Comparison of ENCODE assay signal across 23 mouse cellular contexts in genomic region chr2:44313573-44313972, GRCm38 (mm10).
A peak's percentile ranks its signal among the peaks of the same experiment; 100 is the strongest.
DNase-seq lines count a peak whose midpoint lies in the region; ATAC-seq lines count a peak whose summit lies in the region.
"Had no signal": no experiment of that assay in that cellular context is flagged by ENCODE, and none has a peak within 500 bp of the region (broad histone marks: within the 10 kb centered on the region; RNA-seq: fewer than 3 reads in every experiment).

No protein-coding gene starts in this region.

- H3K36me3 ChIP-seq in liver, embryonic 11.5 days (ENCODE audit: control insufficient read depth, insufficient read depth, low read length): no peaks in the 10 kb centered on the region
- no peaks in the 10 kb centered on the region for H3K36me3 ChIP-seq in midbrain, embryonic 11.5 days (ENCODE audit: control insufficient read depth, insufficient read depth, low read length)
- H3K36me3 ChIP-seq: embryonic facial prominence, embryonic 13.5 days; forebrain, embryonic 12.5 days; heart, embryonic 10.5 days; hindbrain, embryonic 15.5 days; limb, embryonic 12.5 days had no signal

- ATAC-seq in liver, embryonic 11.5 days (replicated peaks; ENCODE audit: low FRiP score): peak; percentile 89
- ATAC-seq in megakaryocyte, adult 5-6 weeks (ENCODE audit: poor library complexity, severe bottlenecking): peak; percentile 43
- no peak for ATAC-seq in midbrain, embryonic 11.5 days (ENCODE audit: low FRiP score)

- no peaks in the 10 kb centered on the region; the same call in 1 of the 2 replicates for H3K4me1 ChIP-seq in liver, embryonic 11.5 days (replicated peaks; ENCODE audit: control insufficient read depth, insufficient read depth, low read length)
- peaks cover 7% of the 10 kb centered on the region for H3K4me1 ChIP-seq in midbrain, embryonic 11.5 days (ENCODE audit: control insufficient read depth, insufficient read depth, low read length)

- H3K9me3 ChIP-seq in liver, embryonic 11.5 days (ENCODE audit: control insufficient read depth, low read length): no peaks in the 10 kb centered on the region
- H3K9me3 ChIP-seq in midbrain, embryonic 11.5 days (ENCODE audit: control insufficient read depth, low read length): no peaks in the 10 kb centered on the region
- H3K9me3 ChIP-seq: embryonic facial prominence, embryonic 13.5 days; forebrain, embryonic 12.5 days; heart, embryonic 10.5 days; hindbrain, embryonic 15.5 days; limb, embryonic 12.5 days had no signal

- peak; percentile 82 for DNase-seq in 416B (ENCODE audit: low read depth)
- peak; percentile 6 for DNase-seq in NIH3T3 (ENCODE audit: low read depth)
- DNase-seq in liver, embryonic 11.5 days (ENCODE audit: low spot score): no peak
- no peak for DNase-seq in lung, postnatal 10 days
- DNase-seq in cerebellum, adult 11-12 months: no peak
- DNase-seq in midbrain, embryonic 11.5 days (ENCODE audit: low spot score, missing footprints): no peak
- DNase-seq: adrenal gland, postnatal 14 days; B cell, adult 2 months; cerebellum, adult 18-20 months; cerebellum, postnatal 14 days; gastrocnemius, adult 2 months; kidney, adult 9 months; kidney, postnatal 25 days; layer of hippocampus, postnatal 36 days; lung, adult 2 months had no signal

- peak overlapping the region; percentile 52; the same call in 1 of the 2 replicates for H3K27ac ChIP-seq in liver, embryonic 11.5 days (ENCODE audit: low read depth, low read length)
- H3K27ac ChIP-seq in midbrain, embryonic 11.5 days (ENCODE audit: low read depth, low read length): no peak overlapping the region
- H3K27ac ChIP-seq: embryonic facial prominence, embryonic 13.5 days; forebrain, embryonic 12.5 days; gastrocnemius, adult 2 months; heart, embryonic 10.5 days; hindbrain, embryonic 15.5 days; limb, embryonic 12.5 days had no signal

- no peak overlapping the region for H3K4me3 ChIP-seq in liver, embryonic 11.5 days (ENCODE audit: low read depth, low read length)
- H3K4me3 ChIP-seq in midbrain, embryonic 11.5 days (ENCODE audit: low read depth, low read length): no peak overlapping the region
- H3K4me3 ChIP-seq: embryonic facial prominence, embryonic 13.5 days; erythroblast, embryonic 14.5 days; forebrain, embryonic 12.5 days; gastrocnemius, adult 2 months; heart, embryonic 10.5 days; hindbrain, embryonic 15.5 days; limb, embryonic 12.5 days had no signal

- no peak overlapping the region for H3K4me2 ChIP-seq in liver, embryonic 11.5 days
- no peak overlapping the region for H3K4me2 ChIP-seq in midbrain, embryonic 11.5 days
- H3K4me2 ChIP-seq: embryonic facial prominence, embryonic 13.5 days; forebrain, embryonic 12.5 days; hindbrain, embryonic 15.5 days; limb, embryonic 12.5 days had no signal

- no peaks in the 10 kb centered on the region for H3K27me3 ChIP-seq in liver, embryonic 11.5 days (replicated peaks; ENCODE audit: control insufficient read depth, insufficient read depth, low read length)
- H3K27me3 ChIP-seq in midbrain, embryonic 11.5 days (ENCODE audit: control insufficient read depth, insufficient read depth, low read length): no peaks in the 10 kb centered on the region
- H3K27me3 ChIP-seq: CH12.LX; embryonic facial prominence, embryonic 13.5 days; forebrain, embryonic 12.5 days; hindbrain, embryonic 15.5 days; limb, embryonic 12.5 days had no signal

- no peak overlapping the region for H3K9ac ChIP-seq in liver, embryonic 11.5 days (ENCODE audit: low read depth, low read length)
- H3K9ac ChIP-seq in midbrain, embryonic 11.5 days (ENCODE audit: low read length): no peak overlapping the region
- H3K9ac ChIP-seq: embryonic facial prominence, embryonic 13.5 days; forebrain, embryonic 12.5 days; hindbrain, embryonic 15.5 days; limb, embryonic 12.5 days had no signal

- 29% methylated on average over 3 of the region's 3 CpGs for WGBS in liver, embryonic 11.5 days
- WGBS in midbrain, embryonic 11.5 days: 86% methylated on average over 3 of the region's 3 CpGs

Comparison
In these comparisons a context has a peak if more than half of its experiments do, and no peak if none do; other contexts are left out.
1. DNase-seq: peak in 416B (single experiment) and NIH3T3 (single experiment); none in liver, embryonic 11.5 days (single experiment), lung, postnatal 10 days (single experiment), cerebellum, adult 11-12 months (single experiment) and midbrain, embryonic 11.5 days (single experiment).